Mouse (Mus musculus): ENCODE measurements around the gene Stat6.
"Not testable (repeated sequence)": the region's sequence is repeated elsewhere in the genome, so short reads cannot be mapped to it uniquely, and the experiment has no call there.

The Stat6 gene

DNA sequence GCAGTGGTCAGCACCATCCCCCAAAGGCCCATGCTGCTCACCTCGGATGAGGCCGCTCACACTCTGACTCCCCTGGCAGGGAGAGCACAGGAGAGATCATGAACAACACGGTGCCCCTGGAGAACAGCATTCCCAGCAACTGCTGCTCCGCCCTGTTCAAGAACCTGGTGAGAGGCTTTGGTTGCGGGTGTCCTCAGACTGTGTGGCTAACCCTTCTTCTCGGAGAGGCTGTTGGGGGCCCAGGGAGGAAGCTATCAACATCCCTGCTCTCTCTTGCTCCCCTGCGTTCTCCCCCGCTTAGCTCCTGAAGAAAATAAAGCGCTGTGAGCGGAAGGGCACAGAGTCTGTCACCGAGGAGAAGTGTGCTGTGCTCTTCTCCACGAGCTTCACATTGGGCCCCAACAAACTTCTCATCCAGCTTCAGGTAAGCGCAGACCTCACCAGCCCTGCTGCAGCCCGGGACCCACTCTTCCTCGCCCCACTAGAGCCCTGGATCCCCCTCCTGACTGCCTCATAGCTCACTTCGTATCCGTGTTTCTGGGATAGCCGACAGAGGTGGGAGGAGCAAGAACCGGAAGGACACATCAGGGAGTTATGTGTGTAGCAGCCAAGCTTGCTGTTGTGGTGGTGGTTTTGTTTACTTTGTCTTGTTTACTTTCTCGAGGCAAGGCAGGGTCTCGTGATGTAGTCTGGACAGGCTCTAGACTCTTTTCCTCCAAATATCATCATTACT lies 10.3 kb downstream of the Stat6 start:
- DNase-seq = no peak

DNA sequence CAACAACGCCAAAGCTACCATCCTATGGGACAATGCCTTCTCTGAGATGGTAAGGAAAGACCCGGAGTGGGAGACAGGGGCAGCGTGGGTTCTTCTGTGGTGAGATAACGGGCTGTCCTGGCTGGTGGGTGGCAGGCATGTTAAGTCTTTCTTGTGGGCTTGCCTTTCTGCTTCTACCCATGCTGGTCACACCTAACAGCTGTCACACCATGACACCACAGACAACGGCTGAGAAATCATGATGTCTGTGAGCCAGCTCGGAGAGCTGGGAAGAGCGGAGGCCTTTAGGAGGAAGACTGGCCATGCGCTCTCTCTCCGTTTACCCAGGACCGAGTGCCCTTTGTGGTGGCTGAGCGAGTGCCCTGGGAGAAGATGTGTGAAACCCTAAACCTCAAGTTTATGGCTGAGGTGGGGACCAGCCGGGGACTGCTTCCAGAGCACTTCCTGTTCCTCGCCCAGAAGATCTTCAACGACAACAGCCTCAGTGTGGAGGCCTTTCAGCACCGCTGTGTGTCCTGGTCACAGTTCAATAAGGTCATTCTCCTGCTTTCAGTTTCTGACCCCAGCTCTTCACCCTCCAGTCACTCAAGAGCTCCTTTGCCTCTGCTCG lies 12.3 kb downstream of the Stat6 start:
- DNase-seq = no peak

- not testable (repeated sequence) for DNase-seq
These were observed 14.8 kb downstream of the Stat6 start for GRCm38 (mm10) chr10:127657617-127658016.

GRCm38 (mm10) chr10:127658076-127658475 lies 15.3 kb downstream of the Stat6 start:
- no peak for DNase-seq

DNA sequence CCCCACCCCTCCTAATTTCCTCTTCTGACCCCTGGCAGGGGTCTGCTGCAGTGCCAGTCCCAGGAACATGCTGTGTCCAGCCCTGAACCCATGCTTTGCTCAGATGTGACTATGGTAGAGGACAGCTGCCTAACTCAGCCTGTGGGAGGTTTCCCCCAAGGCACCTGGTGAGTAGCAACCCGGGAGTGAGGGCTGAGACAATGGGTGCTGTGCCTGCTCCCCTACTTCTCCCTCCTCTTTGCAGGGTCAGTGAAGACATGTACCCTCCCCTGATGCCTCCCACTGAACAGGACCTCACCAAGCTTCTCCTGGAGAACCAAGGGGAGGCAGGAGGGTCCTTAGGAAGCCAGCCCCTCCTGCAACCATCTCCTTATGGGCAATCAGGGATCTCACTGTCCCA lies 16.8 kb downstream of the Stat6 start:
- no peak for DNase-seq

DNA sequence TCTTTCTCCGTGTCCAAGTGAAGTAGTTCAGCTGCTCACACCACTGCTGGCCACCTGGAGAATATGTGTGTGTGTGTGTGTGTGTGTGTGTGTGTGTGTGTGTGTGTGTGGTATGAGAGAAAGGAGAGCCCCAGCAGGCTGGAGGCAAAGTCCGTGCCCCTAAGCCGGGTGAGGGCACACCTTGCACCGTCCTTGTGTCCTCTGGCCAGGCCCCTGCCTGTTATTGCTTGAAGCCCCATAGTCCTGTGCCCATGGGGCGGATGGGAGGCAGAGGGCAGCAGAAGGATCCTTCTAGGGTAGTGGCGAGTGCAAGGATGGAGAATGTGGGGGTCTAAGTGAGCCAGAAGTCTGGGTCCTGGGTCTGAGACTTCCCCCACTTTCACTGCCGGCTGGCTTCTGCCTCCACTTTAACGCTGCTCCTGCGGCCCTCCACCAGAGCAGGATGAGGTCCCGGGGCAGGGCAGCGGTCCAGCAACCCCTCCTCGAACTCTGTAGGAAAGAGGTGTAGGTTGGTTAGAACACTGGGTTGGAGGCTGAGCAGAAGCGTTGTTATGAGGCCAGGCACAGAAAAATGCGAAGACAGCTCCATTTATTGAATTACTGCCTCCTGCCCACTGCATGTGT lies 18.6 kb downstream of the Stat6 start:
- DNase-seq = peak; percentile 41 to 83

GRCm38 (mm10) chr10:127661915-127662663 lies 19.3 kb downstream of the Stat6 start:
- DNase-seq = peak; percentile 80 to 89

GRCm38 (mm10) chr10:127662666-127663253 lies 20.0 kb downstream of the Stat6 start:
- DNase-seq = peak; percentile 34 to 72

GRCm38 (mm10) chr10:127663590-127663989 lies 20.8 kb downstream of the Stat6 start:
- DNase-seq = no peak

DNA sequence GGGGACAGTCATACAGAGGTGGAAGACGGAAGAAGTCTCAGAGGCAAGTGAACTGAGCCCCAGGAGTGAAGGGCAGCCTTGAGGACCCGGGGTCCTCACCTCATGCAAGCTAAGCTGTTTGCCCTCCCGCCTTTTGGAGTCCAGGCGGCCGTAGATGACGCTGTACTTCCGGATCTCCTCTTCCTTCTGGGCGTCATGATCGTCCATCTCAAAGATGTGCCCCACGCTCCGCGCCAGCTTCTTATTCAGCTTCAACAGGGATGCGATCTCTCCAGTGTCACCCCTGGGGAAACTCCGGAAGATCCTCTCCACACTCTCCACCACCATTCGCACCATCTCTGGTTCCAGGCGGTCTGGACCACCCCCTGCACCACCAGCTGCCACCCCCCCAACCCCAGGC lies 21.4 kb downstream of the Stat6 start:
- DNase-seq = no peak

- DNase-seq = no peak
These were observed 22.1 kb downstream of the Stat6 start for GRCm38 (mm10) chr10:127664891-127665290.

- DNase-seq = peak in 1 of 2 experiments; percentile 61
These were observed 22.8 kb downstream of the Stat6 start for GRCm38 (mm10) chr10:127665366-127666181.

GRCm38 (mm10) chr10:127666501-127667268 lies 23.9 kb downstream of the Stat6 start, which contains the start of gene Nemp1:
Gene Nemp1 (plus strand): TSS chr10:127666901.
- peak; percentile 86 to 96 for DNase-seq

GRCm38 (mm10) chr10:127667269-127668092 lies 24.7 kb downstream of the Stat6 start:
- peak; percentile 94 to 97 for DNase-seq

DNA sequence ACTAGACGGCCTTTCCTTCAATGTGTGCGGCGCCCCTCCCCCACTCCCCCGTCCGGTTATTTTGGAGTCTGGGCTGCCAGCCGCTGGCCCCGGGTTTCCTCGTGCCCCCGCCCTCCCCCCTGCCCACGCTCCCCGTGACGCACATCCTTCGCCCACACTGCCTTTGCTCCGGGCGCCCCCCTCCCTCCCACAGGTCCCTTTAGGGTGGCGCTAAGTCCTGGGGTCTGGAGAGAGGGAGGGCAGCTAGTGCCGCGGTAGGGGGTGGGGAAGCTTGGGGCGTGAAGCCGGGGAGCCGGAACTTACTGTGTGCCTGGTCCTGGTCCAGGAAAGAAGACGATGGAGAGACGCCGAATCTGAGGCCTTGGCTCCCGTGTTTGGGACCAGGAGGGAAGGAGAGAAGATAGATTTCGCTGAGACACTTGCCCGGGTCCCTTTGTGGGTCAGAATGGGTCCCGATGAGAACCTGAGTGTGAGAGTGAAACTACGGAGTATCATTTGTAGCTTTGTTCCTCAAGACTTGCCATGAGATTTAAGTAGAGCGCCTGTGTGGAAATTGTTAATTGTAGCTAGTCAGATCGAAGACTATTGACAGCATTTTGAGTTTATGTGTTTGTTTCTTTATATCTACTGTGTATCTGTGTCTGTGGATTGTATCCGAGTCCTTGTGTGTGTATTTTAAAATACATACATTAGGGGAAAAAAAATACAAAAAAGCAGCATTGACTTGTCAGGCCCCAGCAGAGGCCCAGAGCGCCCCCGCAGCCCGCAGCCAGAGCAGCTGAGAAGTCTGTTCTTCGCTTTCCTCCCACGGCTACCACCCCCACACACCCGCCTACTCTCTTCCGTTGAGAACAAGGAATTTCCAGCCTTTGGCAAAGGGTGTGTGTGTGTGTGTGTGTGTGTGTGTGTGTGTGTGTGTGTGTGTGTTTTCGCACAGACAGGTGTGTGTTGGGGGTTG lies 25.6 kb downstream of the Stat6 start, which contains the start of gene Nab2:
Gene Nab2 (minus strand): TSS at position 476 of the 958 bp plus-strand sequence.
- peak; percentile 88 to 92 for DNase-seq

DNA sequence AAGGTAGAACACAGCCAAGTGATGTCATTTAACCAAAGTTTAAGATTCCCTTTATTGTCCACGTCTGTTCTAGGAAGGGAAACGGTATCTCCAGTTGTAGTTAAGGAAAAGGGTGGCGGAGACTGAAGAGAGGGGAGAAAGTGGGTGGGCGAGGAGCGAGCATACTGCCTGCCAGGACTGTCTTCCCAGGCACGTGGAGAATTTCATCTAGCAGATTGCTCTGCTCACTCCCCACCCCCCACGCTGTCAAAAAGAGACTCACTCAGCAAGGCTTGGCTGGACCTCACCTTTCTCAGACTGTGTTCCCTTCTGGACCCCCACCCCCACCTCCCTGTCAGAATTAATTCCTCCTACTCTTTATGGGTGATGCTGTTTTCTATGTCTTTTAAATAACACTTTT lies 26.4 kb downstream of the Stat6 start:
- no peak for DNase-seq

- DNase-seq = no peak
These were observed 27.4 kb downstream of the Stat6 start for GRCm38 (mm10) chr10:127670185-127670584.

- DNase-seq = peak in 1 of 2 experiments; percentile 61
These were observed 28.5 kb downstream of the Stat6 start for GRCm38 (mm10) chr10:127671276-127671675.

All from kidney, postnatal 25 days (tissue).